Mouse (Mus musculus): ENCODE results near the gene Tmem199.

The Tmem199 gene

DNA sequence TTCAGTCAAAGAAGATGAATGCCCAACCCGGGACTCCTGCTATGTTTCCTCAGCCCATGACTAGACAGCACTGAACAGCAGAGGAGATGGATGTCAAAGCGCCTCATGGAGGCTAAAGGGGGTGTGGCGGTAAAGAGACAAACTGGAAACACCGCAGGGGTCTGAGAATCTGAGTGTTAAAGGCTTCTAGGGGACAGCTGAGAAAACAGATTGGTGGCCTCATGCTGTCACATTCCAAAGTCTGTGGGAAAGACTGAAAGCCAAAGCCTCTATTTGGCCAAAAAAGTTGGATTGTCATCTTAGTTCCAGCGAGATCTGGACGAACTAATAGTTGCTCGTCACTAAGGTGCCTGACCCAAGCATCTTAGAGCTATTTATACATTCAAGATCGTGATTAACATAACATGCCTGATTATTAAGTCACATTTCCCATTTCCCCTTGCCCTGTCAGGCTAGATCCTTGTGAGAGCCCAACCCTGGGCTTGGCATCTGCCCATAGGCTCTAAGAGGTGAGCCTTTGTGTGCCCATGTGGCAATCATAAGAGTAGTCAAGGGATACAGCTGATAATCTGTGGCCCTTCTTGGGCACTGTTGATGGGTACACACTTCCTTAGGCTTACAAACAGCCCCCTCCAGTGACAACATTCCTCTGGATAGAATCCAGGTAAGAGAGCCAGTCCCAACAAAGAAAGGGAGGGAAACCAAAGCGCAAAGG lies 11.4 kb upstream of the Tmem199 start:
- no peak for DNase-seq

DNA sequence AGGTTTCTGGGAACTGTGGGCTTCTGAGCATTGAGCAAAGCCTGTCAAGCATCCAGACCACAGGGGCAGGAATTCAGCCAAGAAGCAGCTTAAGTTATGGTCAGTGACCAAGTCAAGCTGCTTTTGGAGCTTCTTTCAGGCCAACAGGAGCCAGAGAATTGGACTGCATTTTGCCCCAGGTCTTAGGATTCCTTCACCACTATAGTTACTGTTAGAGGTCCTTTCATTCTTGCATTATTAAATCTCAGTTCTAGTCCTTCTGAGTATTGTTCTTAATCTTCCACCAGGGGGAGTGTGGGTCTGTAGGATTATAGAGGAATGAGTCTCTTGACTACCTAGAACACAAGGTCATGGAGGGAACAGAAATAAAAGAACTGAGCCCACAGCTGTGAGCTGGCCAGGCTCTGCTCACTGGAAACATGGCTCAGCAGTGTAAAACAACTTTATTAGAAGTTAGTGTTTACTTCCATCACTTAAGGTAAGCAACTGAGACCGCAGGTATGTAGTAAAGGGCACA lies 10.6 kb upstream of the Tmem199 start:
- DNase-seq: peak; percentile 15 to 21

DNA sequence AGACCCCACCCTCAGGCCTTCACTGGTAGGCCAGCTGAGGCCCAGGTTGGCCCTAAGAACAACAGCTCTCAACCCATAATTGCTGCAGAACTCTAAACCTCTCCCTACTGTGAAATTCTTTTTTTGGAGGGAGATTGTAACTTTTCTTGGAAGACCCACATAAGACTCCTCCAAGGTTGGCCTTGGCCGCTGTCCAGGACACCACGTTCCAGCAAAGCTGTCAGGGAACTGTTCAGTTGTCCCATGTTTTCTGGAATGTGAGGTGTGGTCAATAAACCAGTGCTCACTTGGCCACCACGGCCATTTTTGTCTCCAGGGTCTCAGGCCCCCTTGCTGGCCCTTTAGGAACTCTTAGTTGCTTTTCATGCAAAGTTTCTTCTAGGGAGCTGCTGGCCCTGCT lies 9.9 kb upstream of the Tmem199 start:
- no peak for DNase-seq

DNA sequence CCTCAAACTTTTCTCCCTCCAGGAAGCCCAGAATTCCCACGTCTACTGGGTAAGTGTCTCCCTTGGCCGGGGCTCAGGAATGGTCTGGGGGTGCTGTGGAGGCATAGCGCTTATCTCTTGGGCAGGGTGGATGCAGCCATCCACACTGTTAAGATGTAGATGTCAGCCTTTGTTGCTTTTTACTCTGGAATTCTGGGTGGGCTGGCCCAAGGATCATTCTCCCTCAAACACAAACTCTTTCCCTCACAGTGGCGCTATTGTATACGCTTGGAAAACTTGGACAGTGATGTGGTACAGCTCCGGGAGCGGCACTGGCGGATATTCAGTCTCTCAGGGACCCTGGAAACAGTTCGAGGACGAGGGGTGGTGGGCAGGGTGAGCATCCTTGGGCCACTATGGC lies 7.0 kb upstream of the Tmem199 start:
- no peak for DNase-seq

- DNase-seq: peak; percentile 33 to 53
These were observed 3.8 kb upstream of the Tmem199 start for GRCm38 (mm10) chr11:78515549-78516325.

DNA sequence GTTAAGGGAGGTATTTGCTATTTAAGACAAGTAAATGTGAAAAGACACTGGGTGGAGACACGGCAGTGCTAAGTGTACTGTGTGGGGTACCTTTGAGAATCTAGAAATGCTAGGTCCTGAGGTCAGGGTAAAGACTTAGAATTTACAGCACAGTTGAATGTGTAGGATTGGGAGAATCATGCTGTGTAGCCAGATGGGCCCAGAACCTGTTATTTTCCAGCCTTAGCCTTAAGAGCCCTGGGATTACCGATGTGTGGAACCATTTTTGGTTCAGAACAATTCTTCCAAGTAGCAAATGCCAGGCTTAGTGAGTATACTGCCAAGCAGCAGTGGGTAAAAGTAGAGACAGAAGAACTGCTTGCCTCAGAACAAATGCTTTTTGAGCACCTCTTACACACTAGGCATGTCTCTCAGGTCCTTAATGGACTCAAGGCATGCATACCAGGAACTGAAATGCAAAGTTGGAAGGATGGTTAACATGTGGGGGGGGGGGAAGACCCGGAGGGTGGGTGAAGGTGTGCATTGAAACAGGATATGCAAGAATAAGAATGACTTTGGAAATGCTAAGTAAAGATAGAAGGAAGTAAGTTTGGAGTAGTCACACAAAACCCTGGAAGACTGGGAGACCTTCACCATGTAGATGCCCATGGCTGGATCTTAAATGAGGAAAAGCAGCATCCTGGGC lies 1.3 kb upstream of the Tmem199 start:
- no peak for DNase-seq

GRCm38 (mm10) chr11:78509148-78509547 lies 2.8 kb downstream of the Tmem199 start:
- peak; percentile 40 to 52 for DNase-seq

GRCm38 (mm10) chr11:78505430-78505829 lies 6.5 kb downstream of the Tmem199 start:
- no peak for DNase-seq

- DNase-seq: no peak
These were observed 8.9 kb downstream of the Tmem199 start, which contains the start of gene Sebox for GRCm38 (mm10) chr11:78502909-78503650. Sebox (plus strand) TSS chr11:78503447.

DNA sequence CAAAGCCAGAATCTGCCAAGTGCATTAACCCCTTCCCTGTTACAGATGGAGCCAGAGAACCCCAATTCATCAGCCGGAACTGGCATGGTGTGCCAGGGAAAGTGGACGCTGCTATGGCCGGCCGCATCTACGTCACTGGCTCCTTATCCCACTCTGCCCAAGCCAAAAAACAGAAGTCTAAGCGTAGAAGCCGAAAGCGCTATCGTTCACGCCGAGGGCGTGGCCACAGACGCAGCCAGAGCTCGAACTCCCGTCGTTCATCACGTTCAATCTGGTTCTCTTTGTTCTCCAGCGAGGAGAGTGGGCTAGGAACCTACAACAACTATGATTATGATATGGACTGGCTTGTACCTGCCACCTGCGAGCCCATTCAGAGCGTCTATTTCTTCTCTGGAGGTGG lies 10.4 kb downstream of the Tmem199 start:
- DNase-seq: no peak

GRCm38 (mm10) chr11:78500623-78501202 lies 11.3 kb downstream of the Tmem199 start:
- no peak for DNase-seq

DNA sequence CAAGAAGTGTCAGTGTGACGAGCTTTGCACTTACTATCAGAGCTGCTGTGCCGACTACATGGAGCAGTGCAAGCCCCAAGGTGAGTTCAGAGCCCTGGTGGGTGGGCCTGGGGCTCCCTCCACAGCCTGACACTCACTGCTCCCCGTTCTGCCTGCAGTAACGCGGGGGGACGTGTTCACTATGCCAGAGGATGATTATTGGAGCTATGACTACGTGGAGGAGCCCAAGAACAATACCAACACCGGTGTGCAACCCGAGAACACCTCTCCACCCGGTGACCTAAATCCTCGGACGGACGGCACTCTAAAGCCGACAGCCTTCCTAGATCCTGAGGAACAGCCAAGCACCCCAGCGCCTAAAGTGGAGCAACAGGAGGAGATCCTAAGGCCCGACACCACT lies 12.4 kb downstream of the Tmem199 start:
- DNase-seq: no peak

GRCm38 (mm10) chr11:78499004-78499403 lies 13.0 kb downstream of the Tmem199 start, which contains the start of gene Vtn:
Vtn (plus strand) TSS chr11:78499091.
- DNase-seq: no peak

- peak; percentile 99 to 100 for DNase-seq
These were observed 14.1 kb downstream of the Tmem199 start, which contains the start of gene Sarm1 for GRCm38 (mm10) chr11:78497544-78498522. Sarm1 (minus strand) TSS chr11:78497754.

- peak; percentile 34 to 41 for DNase-seq
These were observed 14.9 kb downstream of the Tmem199 start for GRCm38 (mm10) chr11:78497071-78497541.

DNA sequence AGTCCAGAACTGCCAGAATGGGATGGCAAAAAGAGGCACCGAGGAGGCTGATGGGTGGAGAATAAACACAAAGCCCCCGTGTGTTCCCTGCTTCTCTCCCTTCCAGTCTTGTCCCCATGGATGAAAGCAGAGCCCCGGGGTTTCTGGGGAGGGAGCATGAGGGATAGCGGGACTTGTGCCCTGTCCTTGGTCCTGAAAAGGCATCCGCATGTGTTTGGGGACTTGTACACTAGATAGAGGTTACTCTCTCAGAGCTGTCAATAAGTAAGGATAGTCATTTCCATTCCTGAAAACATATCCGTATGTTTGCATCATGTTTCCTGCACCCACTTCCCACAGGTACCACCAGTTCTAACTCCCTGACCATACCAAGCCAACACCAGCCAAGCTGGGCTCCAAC lies 16.1 kb downstream of the Tmem199 start:
- DNase-seq: peak; percentile 33 to 40

DNA sequence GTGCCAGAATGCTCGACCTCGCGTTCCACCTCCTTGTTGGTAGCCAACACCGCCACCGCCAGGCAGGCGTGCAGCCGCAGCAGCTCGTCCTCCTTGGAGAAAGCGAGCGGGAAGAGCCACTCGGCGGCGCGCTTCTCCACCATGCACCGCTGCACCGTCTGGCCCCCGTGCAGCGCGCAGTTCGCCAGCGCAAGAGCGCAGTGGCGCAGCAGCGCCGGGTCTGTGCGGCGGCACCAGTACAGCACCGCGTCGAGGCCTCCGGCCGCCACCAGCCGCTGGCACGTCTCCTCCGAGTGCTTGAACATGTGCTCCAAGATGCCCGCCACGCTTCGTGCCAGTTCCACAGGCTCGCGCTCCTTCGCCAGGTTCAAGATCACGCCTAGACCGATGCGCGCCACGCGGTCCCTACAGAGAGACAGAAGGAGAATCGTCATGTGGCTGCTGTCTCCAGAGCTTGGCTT lies 21.2 kb downstream of the Tmem199 start:
- no peak for DNase-seq

DNA sequence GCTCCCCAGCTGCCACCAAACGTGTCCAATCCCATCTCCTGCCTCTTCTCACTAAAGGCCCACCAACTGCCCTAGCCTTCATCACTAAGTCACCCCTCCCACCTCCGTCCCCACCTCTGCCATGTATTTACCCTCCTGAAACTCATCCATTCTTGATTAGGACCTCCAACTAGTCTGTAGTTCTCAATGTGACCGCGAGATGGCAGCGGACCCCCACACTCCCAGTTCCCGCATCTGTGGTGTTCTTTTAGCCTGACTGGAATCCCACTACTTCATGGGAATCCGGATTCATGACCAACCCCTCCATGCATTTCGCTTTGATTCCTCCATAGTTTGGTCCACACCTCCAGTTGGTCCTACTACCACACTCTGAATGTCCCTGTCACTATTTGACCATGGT lies 23.8 kb downstream of the Tmem199 start:
- DNase-seq: peak; percentile 74 to 76

DNA sequence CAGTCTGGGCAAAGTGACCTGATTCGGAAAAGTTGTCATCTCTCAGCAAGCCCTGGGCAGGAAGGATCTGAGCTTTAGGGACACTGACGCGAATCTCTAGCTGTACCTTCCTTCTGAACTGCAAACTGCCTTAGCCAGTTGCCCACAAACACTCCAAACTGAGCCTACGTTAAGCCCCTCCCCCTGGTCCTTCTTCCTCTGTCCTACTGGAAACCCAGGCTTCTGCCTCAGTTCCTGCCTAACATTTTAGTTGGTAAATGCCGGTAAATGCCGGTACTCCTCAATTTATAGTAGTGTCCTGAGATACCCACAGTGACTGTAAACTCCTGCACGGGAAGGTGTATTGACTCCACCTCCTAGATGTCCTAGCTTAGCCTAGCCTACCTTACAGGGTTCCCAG lies 28.3 kb downstream of the Tmem199 start:
- no peak for DNase-seq

- DNase-seq: no peak
These were observed 36.7 kb downstream of the Tmem199 start for GRCm38 (mm10) chr11:78475289-78475688.

Data from B cell, adult 2 months (primary cell).